Mouse (Mus musculus): ENCODE results near the gene Kifap3. TPM values are rescaled to one million over a fixed set of nuclear protein-coding genes. Genes with fewer than 3 reads are reported as not detected.
A peak's percentile ranks its signal among the peaks of the same experiment; 100 is the strongest.

The Kifap3 gene
- total RNA-seq, 1 experiment from 2014 or later = 19.2 TPM

- no peak for ATAC-seq (replicated peaks in 1 of 2; ENCODE audit: insufficient read depth in 1 of 2, low FRiP score in 2 of 2, low TSS enrichment in 1 of 2, low read depth in 1 of 2, poor library complexity in 2 of 2, severe bottlenecking in 2 of 2)
Observed at GRCm38 (mm10) chr1:163861538-163861937, 82.2 kb downstream of the Kifap3 start.

DNA sequence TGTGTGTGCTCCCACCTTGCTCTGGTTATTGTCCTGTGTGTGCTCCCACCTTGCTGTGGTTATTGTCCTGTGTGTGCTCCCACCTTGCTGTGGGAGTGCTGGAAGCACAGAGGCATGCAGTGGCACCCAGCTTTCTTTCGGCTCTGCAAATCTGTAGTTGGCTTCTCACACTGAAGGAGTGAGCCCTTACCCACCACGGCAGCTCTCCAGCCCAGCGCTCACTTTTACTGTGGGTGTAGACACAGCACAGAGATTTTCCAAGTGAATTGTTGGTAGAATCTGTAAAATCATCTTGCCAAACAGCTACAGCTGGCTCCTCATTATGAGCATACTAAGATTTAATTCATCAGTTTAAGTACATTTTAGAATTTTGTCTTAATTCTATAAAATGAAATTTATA is 93.8 kb downstream of the Kifap3 start:
- ATAC-seq (replicated peaks in 1 of 2; ENCODE audit: insufficient read depth in 1 of 2, low FRiP score in 2 of 2, low TSS enrichment in 1 of 2, low read depth in 1 of 2, poor library complexity in 2 of 2, severe bottlenecking in 2 of 2) = no peak

GRCm38 (mm10) chr1:163889629-163890028 is 110.2 kb downstream of the Kifap3 start:
- no peak for ATAC-seq (replicated peaks in 1 of 2; ENCODE audit: insufficient read depth in 1 of 2, low FRiP score in 2 of 2, low TSS enrichment in 1 of 2, low read depth in 1 of 2, poor library complexity in 2 of 2, severe bottlenecking in 2 of 2)

DNA sequence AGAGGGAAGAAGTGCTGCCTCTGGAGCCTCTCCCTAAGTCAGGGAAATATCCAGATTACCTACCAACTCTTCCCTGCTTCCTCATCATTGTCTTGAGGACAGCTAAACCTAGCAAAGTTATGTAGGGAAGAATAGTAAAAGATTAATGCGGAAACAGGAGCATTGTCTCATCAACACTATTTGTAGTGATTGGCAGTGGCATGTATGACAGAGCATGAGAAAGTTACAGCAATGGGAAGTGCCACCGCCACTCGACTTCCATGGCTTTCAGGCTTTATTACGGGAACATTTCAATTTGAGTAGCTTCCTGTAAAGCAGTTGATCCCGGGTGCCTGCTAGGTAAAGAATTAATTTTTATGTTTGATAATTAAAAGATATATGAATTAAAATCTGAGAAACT is 113.9 kb downstream of the Kifap3 start:
- no peak for ATAC-seq (replicated peaks in 1 of 2; ENCODE audit: insufficient read depth in 1 of 2, low FRiP score in 2 of 2, low TSS enrichment in 1 of 2, low read depth in 1 of 2, poor library complexity in 2 of 2, severe bottlenecking in 2 of 2)

DNA sequence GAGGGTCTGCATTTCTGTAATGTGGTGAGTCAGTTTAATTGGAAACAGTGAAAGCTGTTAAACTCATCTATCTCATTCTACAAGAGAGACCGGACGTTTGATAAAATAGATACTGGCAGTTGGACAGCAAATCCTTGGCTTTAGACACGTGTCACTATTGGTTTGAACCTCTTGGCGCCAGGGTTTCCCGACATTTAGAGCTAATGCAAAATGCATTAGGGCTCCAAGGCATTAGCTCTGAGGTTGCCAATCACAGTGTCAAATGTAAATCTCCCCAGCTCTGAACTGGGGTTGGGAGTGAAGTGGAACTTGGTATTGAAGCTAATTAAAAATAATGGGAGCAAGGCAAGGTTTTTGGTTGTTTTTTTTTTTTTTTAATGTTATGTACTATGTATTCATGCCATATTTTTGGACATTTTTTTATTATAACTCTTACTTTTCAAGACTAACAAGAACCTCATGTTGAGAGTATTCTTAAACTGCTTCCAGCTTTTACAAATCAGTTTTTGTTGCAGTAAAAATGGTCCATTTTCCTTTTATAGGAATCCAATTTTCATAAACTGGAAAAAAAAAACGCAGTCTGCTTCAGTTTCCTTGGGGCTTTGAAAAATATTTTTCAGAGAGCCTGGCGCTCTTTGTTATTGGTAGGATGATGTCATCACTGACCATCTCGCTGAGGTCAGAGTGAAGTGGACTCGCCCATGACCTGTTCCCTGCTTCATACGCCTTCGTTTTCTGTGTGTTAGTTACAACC is 114.6 kb downstream of the Kifap3 start:
- ATAC-seq (replicated peaks in 1 of 2; ENCODE audit: insufficient read depth in 1 of 2, low FRiP score in 2 of 2, low TSS enrichment in 1 of 2, low read depth in 1 of 2, poor library complexity in 2 of 2, severe bottlenecking in 2 of 2) = no peak

- ATAC-seq (replicated peaks in 1 of 2; ENCODE audit: insufficient read depth in 1 of 2, low FRiP score in 2 of 2, low TSS enrichment in 1 of 2, low read depth in 1 of 2, poor library complexity in 2 of 2, severe bottlenecking in 2 of 2) = peak; percentile 51 to 60
Observed at GRCm38 (mm10) chr1:163898291-163898764, 118.9 kb downstream of the Kifap3 start.

DNA sequence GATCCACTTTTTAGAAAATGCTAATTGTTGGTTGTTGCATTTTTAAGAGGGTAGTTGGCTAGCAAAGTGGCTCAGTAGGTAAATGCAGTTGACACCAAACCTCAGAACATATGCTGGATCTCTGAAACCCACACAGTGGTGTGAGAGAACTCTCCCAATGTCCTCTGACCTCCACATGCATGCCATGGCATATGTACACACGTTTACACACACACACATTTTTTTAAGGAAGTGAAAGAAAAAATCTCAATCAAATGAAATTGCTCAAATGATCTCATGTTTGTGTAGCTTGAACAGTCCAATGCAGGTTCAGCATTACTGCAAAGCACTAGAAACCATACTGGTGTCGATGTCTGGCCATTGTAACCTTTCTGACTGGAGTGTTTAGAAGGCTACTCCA is 120.2 kb downstream of the Kifap3 start:
- no peak for ATAC-seq (replicated peaks in 1 of 2; ENCODE audit: insufficient read depth in 1 of 2, low FRiP score in 2 of 2, low TSS enrichment in 1 of 2, low read depth in 1 of 2, poor library complexity in 2 of 2, severe bottlenecking in 2 of 2)

- no peak for ATAC-seq (replicated peaks in 1 of 2; ENCODE audit: insufficient read depth in 1 of 2, low FRiP score in 2 of 2, low TSS enrichment in 1 of 2, low read depth in 1 of 2, poor library complexity in 2 of 2, severe bottlenecking in 2 of 2)
Observed at GRCm38 (mm10) chr1:163900168-163900567, 120.8 kb downstream of the Kifap3 start.

DNA sequence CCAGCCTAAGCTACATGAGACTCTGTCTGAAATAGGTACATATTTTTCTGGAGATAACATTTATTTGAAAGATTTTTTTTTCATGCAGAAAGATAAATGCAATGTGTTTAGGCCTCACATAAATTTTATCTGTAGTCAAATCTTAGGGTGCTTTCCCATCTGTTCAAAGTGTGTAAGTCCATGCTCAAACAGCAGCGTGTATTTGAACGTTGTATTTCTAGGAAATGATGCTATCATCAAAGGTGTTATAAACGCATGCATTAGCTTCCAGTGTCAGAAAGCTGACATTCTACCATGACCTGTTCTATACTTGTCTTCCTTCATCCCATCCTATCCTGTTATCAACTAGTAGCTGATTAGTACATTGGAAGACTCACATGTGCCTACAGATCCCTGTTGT is 124.0 kb downstream of the Kifap3 start:
- no peak for ATAC-seq (replicated peaks in 1 of 2; ENCODE audit: insufficient read depth in 1 of 2, low FRiP score in 2 of 2, low TSS enrichment in 1 of 2, low read depth in 1 of 2, poor library complexity in 2 of 2, severe bottlenecking in 2 of 2)

DNA sequence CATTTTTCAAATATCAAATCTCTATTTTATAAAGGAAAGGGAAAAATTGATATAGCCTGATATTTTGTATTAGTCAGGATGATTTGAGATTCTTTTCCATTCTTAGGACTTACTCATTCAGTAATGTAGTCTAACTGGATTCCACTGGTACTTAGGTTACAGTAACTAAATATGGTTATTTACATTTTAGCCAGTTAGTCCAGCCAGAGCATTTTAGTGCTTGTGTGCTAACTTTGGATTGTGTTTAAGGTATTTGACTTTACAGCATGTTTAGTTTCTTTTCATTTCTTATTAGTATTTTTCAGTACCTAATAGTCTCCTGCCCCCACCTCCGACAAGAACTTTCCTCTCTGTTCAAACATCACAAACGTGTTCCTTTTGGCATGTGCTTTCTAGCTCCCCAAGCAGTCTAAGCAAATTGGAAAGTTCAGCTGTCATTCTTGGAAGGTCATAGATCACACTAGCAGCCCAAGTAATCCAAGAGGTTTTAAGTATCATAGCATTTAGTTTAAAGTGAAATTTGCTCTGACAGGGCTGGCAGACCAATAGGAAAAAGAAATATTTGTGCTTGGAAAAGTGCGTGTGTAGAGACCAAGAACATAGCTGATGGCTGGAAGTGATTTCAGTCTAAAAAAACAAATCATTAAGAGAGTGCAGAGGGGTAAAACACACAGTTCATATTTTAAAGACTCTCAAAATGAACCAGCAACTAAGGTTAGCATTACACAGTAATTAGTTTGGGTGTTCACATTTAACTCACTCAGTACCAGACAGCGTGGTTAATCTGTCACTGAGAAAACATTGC is 127.8 kb downstream of the Kifap3 start:
- ATAC-seq (replicated peaks in 1 of 2; ENCODE audit: insufficient read depth in 1 of 2, low FRiP score in 2 of 2, low TSS enrichment in 1 of 2, low read depth in 1 of 2, poor library complexity in 2 of 2, severe bottlenecking in 2 of 2) = no peak

DNA sequence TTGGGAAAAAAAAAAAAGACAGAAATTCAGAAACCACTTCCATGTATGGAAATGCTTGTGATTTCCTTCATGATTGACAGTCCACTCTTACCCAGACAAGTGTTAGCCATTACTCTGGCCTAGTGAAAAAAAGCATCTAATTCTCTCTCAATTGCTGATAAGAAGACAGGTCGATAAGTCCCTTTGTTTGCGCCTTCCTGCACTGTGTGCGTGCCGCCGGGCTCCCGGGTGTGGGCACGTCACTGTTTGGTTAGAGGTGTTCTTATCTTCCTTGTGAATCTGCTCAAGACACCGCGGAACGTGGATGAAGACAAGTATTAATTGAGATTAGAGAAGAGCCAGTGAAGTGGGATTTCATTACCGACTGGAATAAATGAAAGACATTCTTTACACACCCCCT is 129.0 kb downstream of the Kifap3 start:
- ATAC-seq (replicated peaks in 1 of 2; ENCODE audit: insufficient read depth in 1 of 2, low FRiP score in 2 of 2, low TSS enrichment in 1 of 2, low read depth in 1 of 2, poor library complexity in 2 of 2, severe bottlenecking in 2 of 2) = no peak

DNA sequence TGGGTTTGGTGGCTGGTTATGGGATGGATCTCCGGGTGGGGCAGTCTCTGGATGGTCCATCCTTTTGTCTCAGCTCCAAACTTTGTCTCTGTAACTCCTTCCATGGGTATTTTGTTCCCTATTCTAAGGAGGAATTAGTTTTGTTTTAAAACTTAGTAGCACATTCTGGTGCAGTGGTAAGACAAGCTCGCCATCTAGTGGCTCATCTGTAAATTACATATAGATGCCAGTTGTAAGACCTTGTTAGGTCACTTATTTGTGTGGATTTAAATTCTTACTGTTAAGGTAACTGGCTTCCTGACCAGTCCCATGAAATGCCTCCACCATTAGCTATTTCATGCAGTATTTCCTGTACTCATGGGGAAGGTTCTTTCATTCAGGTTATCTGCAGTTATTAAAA is 131.0 kb downstream of the Kifap3 start:
- peak; percentile 56 to 68; a peak in 3 of 4 replicates for ATAC-seq (replicated peaks in 1 of 2; ENCODE audit: insufficient read depth in 1 of 2, low FRiP score in 2 of 2, low TSS enrichment in 1 of 2, low read depth in 1 of 2, poor library complexity in 2 of 2, severe bottlenecking in 2 of 2)

GRCm38 (mm10) chr1:163910785-163911184 is 131.4 kb downstream of the Kifap3 start:
- no peak for ATAC-seq (replicated peaks in 1 of 2; ENCODE audit: insufficient read depth in 1 of 2, low FRiP score in 2 of 2, low TSS enrichment in 1 of 2, low read depth in 1 of 2, poor library complexity in 2 of 2, severe bottlenecking in 2 of 2)

- ATAC-seq (replicated peaks in 1 of 2; ENCODE audit: insufficient read depth in 1 of 2, low FRiP score in 2 of 2, low TSS enrichment in 1 of 2, low read depth in 1 of 2, poor library complexity in 2 of 2, severe bottlenecking in 2 of 2) = no peak
Observed at GRCm38 (mm10) chr1:163911981-163912380, 132.6 kb downstream of the Kifap3 start.

GRCm38 (mm10) chr1:163917349-163918160 is 138.2 kb downstream of the Kifap3 start:
- ATAC-seq (replicated peaks in 1 of 2; ENCODE audit: insufficient read depth in 1 of 2, low FRiP score in 2 of 2, low TSS enrichment in 1 of 2, low read depth in 1 of 2, poor library complexity in 2 of 2, severe bottlenecking in 2 of 2) = no peak

- ATAC-seq (replicated peaks in 1 of 2; ENCODE audit: insufficient read depth in 1 of 2, low FRiP score in 2 of 2, low TSS enrichment in 1 of 2, low read depth in 1 of 2, poor library complexity in 2 of 2, severe bottlenecking in 2 of 2) = no peak
Observed at GRCm38 (mm10) chr1:163924093-163924492, 144.7 kb downstream of the Kifap3 start.

DNA sequence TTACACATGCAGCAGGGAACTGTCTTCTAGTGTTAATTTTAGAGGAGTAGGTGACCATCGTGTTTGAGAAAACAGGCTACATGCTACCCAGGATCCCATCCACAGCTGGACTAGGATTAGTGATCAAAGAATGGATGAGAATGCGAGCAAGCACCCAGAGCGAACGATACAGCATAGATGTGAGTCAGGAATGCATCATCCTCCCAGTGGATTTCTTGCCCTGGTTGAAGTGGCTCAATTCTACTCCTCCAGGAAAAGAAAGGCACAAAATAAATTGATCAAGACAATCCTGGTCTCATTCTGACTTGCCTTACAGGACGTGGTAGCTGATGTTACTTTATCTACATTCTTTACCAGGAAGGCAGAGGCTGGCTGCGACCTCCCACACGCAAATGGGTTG is 149.5 kb downstream of the Kifap3 start, which contains the start of gene Scyl3:
TSS of gene Scyl3 (plus strand) at position 255 of the 400 bp plus-strand sequence.
- ATAC-seq (replicated peaks in 1 of 2; ENCODE audit: insufficient read depth in 1 of 2, low FRiP score in 2 of 2, low TSS enrichment in 1 of 2, low read depth in 1 of 2, poor library complexity in 2 of 2, severe bottlenecking in 2 of 2) = no peak

All from hematopoietic stem cell, adult 5-6 weeks (primary cell).